Mouse (Mus musculus): Measurements from ENCODE around the gene Ldlrad1. TPM values are rescaled to one million over a fixed set of nuclear protein-coding genes. Genes with fewer than 3 reads are reported as not detected.

Gene Ldlrad1
- polyA plus RNA-seq, 1 experiment from 2014 or later = not detected

GRCm38 (mm10) chr4:107247110-107247509 is 38.1 kb downstream of the Ldlrad1 start:
- Histone ChIP-seq H3K4me3 (no peak overlapping the region), H3K27me3 (no peaks in the 10 kb centered on the region), H3K36me3 (ENCODE audit: poor library complexity, severe bottlenecking) (peaks cover 6% of the 10 kb centered on the region; the same call in 1 of the 2 replicates), H3K4me1 (peaks cover 33% of the 10 kb centered on the region), H3K9me3 (replicated peaks) (no peaks in the 10 kb centered on the region), H3K9ac (no peak overlapping the region), H3K27ac (no peak overlapping the region), H3K4me2 (no peak overlapping the region)
- whole genome bisulfite sequencing = 82% methylated on average over 9 of the region's 9 CpGs
- ATAC-seq = no peak

GRCm38 (mm10) chr4:107248061-107248460 is 39.1 kb downstream of the Ldlrad1 start:
- ATAC-seq = no peak
- Histone ChIP-seq H3K4me3 (no peak overlapping the region), H3K9me3 (replicated peaks) (no peaks in the 10 kb centered on the region), H3K27me3 (no peaks in the 10 kb centered on the region), H3K4me1 (peaks cover 38% of the 10 kb centered on the region), H3K4me2 (no peak overlapping the region), H3K9ac (no peak overlapping the region), H3K27ac (no peak overlapping the region), H3K36me3 (ENCODE audit: poor library complexity, severe bottlenecking) (peaks cover under 1% of the 10 kb centered on the region; the same call in 1 of the 2 replicates)
- WGBS = 84% methylated on average over 3 of the region's 3 CpGs

DNA sequence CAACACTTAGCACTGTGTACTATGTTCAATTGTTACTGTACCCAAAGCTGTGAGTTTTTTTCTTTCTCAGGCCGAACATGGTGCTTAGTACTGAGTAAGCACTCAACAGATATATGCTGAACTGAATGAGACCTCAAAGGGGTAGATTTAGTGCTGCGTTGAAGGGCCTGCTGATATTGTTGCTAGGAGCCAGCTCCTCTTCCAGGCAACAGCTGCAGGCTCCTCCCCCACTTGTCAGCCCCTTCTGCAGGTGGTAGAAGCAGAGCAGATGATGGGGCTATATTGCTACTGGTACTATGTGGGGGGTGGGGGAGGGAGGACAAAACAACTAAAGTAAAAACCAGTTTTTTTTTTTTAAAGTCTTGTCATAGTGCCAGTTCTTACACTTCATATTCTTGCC is 40.5 kb downstream of the Ldlrad1 start:
- Histone ChIP-seq H3K9ac (no peak overlapping the region), H3K36me3 (ENCODE audit: poor library complexity, severe bottlenecking) (no peaks in the 10 kb centered on the region), H3K4me3 (no peak overlapping the region), H3K4me2 (no peak overlapping the region), H3K27ac (no peak overlapping the region), H3K4me1 (peaks cover 34% of the 10 kb centered on the region), H3K9me3 (replicated peaks) (no peaks in the 10 kb centered on the region), H3K27me3 (no peaks in the 10 kb centered on the region)
- 50% methylated on average over 2 of the region's 2 CpGs for WGBS
- no peak for ATAC-seq

DNA sequence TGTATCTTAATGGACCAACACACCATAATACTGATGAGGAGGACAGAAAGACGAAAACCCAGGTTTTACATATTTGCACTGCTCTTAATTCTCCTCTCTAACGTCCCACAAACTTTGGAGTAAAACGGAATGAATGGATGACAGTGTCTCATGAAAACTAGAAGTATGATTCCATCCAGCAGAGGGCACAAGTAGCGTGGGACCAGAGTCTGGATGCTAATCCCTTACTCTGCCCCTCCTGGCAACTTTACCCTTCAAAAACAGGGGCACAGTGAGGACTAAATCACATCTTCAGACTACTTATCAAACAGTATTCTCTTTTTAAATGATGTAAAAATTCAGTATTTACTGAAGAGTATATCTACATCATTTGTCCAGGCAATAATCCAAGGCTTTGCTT is 41.5 kb downstream of the Ldlrad1 start:
- no peak for ATAC-seq
- no peaks in the 10 kb centered on the region for H3K9me3 ChIP-seq (replicated peaks)
- H3K4me1 ChIP-seq = peaks cover 35% of the 10 kb centered on the region
- no peak overlapping the region for H3K9ac ChIP-seq
- no peak overlapping the region for H3K4me2 ChIP-seq
- H3K27ac ChIP-seq = no peak overlapping the region
- H3K27me3 ChIP-seq = no peaks in the 10 kb centered on the region
- WGBS = 24% methylated on average over 4 of the region's 4 CpGs
- no peaks in the 10 kb centered on the region for H3K36me3 ChIP-seq (ENCODE audit: poor library complexity, severe bottlenecking)
- no peak overlapping the region for H3K4me3 ChIP-seq

DNA sequence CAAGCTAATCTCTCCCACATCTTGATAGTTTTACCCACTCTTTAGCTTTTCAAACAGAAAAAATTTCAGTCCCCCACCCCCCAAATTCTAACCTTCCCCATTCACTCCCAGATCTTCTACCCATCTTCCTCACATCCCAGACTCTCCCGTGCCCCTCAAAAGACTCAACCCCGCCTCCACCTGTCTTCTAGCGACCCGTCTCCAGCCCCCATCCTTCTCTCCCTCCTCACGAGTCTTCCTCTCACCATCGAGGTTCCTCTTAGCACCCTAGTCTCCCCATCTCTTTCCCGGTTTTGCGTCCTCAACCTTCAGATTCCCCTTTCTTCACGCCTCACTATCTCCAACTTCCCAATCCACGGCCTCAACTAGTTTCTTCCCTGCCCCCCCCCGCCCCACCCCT is 43.5 kb downstream of the Ldlrad1 start:
- peak overlapping the region; percentile 84 for H3K4me3 ChIP-seq
- H3K36me3 ChIP-seq (ENCODE audit: poor library complexity, severe bottlenecking) = no peaks in the 10 kb centered on the region
- WGBS = 2% methylated on average over 11 of the region's 11 CpGs
- H3K9ac ChIP-seq = peak overlapping the region; percentile 82
- no peak for ATAC-seq
- no peak overlapping the region for H3K27ac ChIP-seq
- no peaks in the 10 kb centered on the region for H3K27me3 ChIP-seq
- no peaks in the 10 kb centered on the region for H3K9me3 ChIP-seq (replicated peaks)
- peaks cover 35% of the 10 kb centered on the region for H3K4me1 ChIP-seq
- peak overlapping the region; percentile 70 for H3K4me2 ChIP-seq

- H3K27me3 ChIP-seq = no peaks in the 10 kb centered on the region
- H3K9ac ChIP-seq = peak within 1 kb of the TSS; percentile 82
- H3K4me2 ChIP-seq = peak within 1 kb of the TSS; percentile 70
- no peaks in the 10 kb centered on the region for H3K9me3 ChIP-seq (replicated peaks)
- H3K4me1 ChIP-seq = peaks cover 32% of the 10 kb centered on the region
- peak; percentile 96 for ATAC-seq
- H3K4me3 ChIP-seq = peak within 1 kb of the TSS; percentile 84
- H3K36me3 ChIP-seq (ENCODE audit: poor library complexity, severe bottlenecking) = no peaks in the 10 kb centered on the region
- WGBS = under 1% methylated on average over 68 of the region's 101 CpGs
- H3K27ac ChIP-seq = peak within 1 kb of the TSS; percentile 77
Measured at GRCm38 (mm10) chr4:107253125-107254091, 44.4 kb downstream of the Ldlrad1 start, which contains the start of the genes Lrrc42 and Hspb11. Lrrc42 (minus strand) TSS chr4:107253532. Hspb11 (plus strand) TSS chr4:107253593.

DNA sequence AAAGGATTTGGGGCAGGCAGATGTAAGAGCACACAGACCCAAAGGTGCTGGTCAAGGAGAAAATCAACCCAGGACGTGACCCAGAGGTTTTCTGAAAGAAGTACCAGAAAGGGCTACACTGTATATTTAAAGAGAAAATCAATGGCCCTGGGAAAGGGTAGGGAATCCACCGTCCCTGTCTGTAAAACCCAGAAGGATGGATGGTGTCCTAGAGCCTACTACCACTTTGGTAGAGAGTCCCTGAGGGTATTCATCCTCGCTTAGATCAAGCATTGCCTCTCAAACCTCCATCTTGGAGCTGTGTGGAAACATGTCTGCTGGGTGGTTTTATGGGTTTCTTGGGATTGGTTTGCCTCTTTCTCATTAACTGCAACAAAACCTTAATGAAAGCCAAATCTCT is 45.4 kb downstream of the Ldlrad1 start:
- no peaks in the 10 kb centered on the region for H3K27me3 ChIP-seq
- H3K9me3 ChIP-seq (replicated peaks) = no peaks in the 10 kb centered on the region
- no peaks in the 10 kb centered on the region for H3K36me3 ChIP-seq (ENCODE audit: poor library complexity, severe bottlenecking)
- WGBS = 15% methylated on average over 3 of the region's 3 CpGs
- H3K4me3 ChIP-seq = peak overlapping the region; percentile 84
- H3K4me2 ChIP-seq = peak overlapping the region; percentile 70
- peaks cover 25% of the 10 kb centered on the region for H3K4me1 ChIP-seq
- no peak for ATAC-seq
- H3K9ac ChIP-seq = peak overlapping the region; percentile 82
- H3K27ac ChIP-seq = 0 out of 2 replicates have a peak overlapping the region, but pooled peaks have one; percentile 77

DNA sequence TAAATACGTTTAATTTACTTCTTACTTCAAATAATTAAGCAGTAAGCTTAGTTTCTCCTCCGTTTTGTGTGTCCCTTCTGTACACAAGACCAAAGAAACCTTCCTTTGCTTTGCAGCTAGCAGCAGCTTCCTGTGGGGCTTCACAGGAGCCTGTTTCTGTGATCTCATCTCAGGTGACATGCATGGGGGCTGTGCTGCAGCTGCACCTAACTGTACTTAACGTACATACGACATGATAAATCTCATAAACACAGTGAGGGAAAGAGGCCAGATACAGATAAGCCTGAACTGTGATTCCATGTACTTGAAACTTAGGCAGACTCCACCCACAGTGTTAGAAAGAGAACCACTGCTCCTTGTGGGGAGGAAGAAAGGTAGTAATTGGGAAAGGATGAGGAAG is 51.0 kb downstream of the Ldlrad1 start:
- 81% methylated on average over 4 of the region's 4 CpGs for WGBS
- Histone ChIP-seq H3K4me3 (no peak overlapping the region), H3K4me2 (no peak overlapping the region), H3K27ac (no peak overlapping the region), H3K36me3 (ENCODE audit: poor library complexity, severe bottlenecking) (peaks cover 3% of the 10 kb centered on the region; the same call in 1 of the 2 replicates), H3K9me3 (replicated peaks) (peaks cover 3% of the 10 kb centered on the region; the same call in 1 of the 2 replicates), H3K4me1 (no peaks in the 10 kb centered on the region), H3K27me3 (no peaks in the 10 kb centered on the region), H3K9ac (no peak overlapping the region)
- no peak for ATAC-seq

Other genes starting within 250 kb of the Ldlrad1 start
- gene Mrpl37, start 142.3 kb upstream of the Ldlrad1 start, polyA plus RNA-seq (2015; fragmentation: Nextera tagmentation; extraction: Ambion mirVana) = 81.4 and 81.9 TPM in 2 replicates
- 4.8 and 5.6 TPM in 2 replicates for gene Cyb5rl, start 142.2 kb upstream of the Ldlrad1 start, polyA plus RNA-seq (2015; fragmentation: Nextera tagmentation; extraction: Ambion mirVana)
- gene Cdcp2, start 112.3 kb upstream of the Ldlrad1 start, polyA plus RNA-seq (2015; fragmentation: Nextera tagmentation; extraction: Ambion mirVana) = not detected in 2 replicates
- 335 and 337 TPM in 2 replicates for gene Tmem59, start 30.8 kb upstream of the Ldlrad1 start, polyA plus RNA-seq (2015; fragmentation: Nextera tagmentation; extraction: Ambion mirVana)
- 38.9 and 52.3 TPM in 2 replicates for gene Tceanc2, start 30.1 kb upstream of the Ldlrad1 start, polyA plus RNA-seq (2015; fragmentation: Nextera tagmentation; extraction: Ambion mirVana)
- 67.4 and 68.9 TPM in 2 replicates for gene Lrrc42, start 44.4 kb downstream of the Ldlrad1 start, polyA plus RNA-seq (2015; fragmentation: Nextera tagmentation; extraction: Ambion mirVana)
- gene Hspb11, start 44.4 kb downstream of the Ldlrad1 start, polyA plus RNA-seq (2015; fragmentation: Nextera tagmentation; extraction: Ambion mirVana) = 32.6 and 39.5 TPM in 2 replicates
- not detected in 2 replicates for gene Dio1, start 98.0 kb downstream of the Ldlrad1 start, polyA plus RNA-seq (2015; fragmentation: Nextera tagmentation; extraction: Ambion mirVana)
- 45.8 and 51.1 TPM in 2 replicates for gene Yipf1, start 105.2 kb downstream of the Ldlrad1 start, polyA plus RNA-seq (2015; fragmentation: Nextera tagmentation; extraction: Ambion mirVana)
- 23.7 and 27.6 TPM in 2 replicates for gene Ndc1, start 158.6 kb downstream of the Ldlrad1 start, polyA plus RNA-seq (2015; fragmentation: Nextera tagmentation; extraction: Ambion mirVana)
- 0.75 and 0.84 TPM in 2 replicates for gene Glis1, start 225.4 kb downstream of the Ldlrad1 start, polyA plus RNA-seq (2015; fragmentation: Nextera tagmentation; extraction: Ambion mirVana)